Mouse (Mus musculus): Measurements from ENCODE around the gene Hoxc5.

GRCm38 (mm10) chr15:102927032-102927645 lies 40.1 kb upstream of the Hoxc5 start:
- no peak for TF ChIP-seq CTCF (IDR thresholded peaks at IDR 0.05; ENCODE audit: low read depth)
- TF ChIP-seq EP300 (IDR thresholded peaks at IDR 0.05; ENCODE audit: low read depth) = no peak
